Mouse (Mus musculus) spleen, adult 2 months (tissue): ENCODE data around the gene Ddx51. TPM values are rescaled to one million over a fixed set of nuclear protein-coding genes. Genes with fewer than 3 reads are reported as not detected.

ENCODE experiments used
- DNase-seq, 2 experiments: peaks; one replicate each; pipeline versions ENCODE4 v3.0.0 to v3.0.0-alpha.2; 2012 to 2021; ENCODE audit warnings: low spot score in 2 of 2, low read depth in 1 of 2
- H3K27ac ChIP-seq: fragments of 200-500 bp; 2 replicates; pipeline ENCODE4 v1.5.1; 2012; ENCODE audit warnings: low read length, inconsistent platforms; ENCODE audit not compliant: insufficient read depth
- H3K27me3 ChIP-seq: fragments of 200-500 bp; 2 replicates; pipeline ENCODE4 v1.6.1; 2012; ENCODE audit warnings: mild to moderate bottlenecking, moderate library complexity, low read length, inconsistent platforms; ENCODE audit not compliant: control insufficient read depth, insufficient read depth
- H3K36me3 ChIP-seq: fragments of 200-500 bp; 2 replicates; pipeline ENCODE4 v1.6.1; 2012; ENCODE audit warnings: mild to moderate bottlenecking, low read length, inconsistent platforms; ENCODE audit not compliant: control insufficient read depth, insufficient read depth
- H3K4me1 ChIP-seq: fragments of 200-500 bp; 2 replicates; pipeline ENCODE4 v1.6.1; 2011; ENCODE audit warnings: inconsistent platforms; ENCODE audit not compliant: control insufficient read depth, insufficient read depth, insufficient read length
- H3K4me3 ChIP-seq: fragments of 200-500 bp; 2 replicates; pipeline ENCODE4 v1.5.1; 2011; ENCODE audit warnings: mild to moderate bottlenecking, inconsistent platforms; ENCODE audit not compliant: insufficient read depth, insufficient read length; ENCODE audit errors: extremely low read depth
- CTCF ChIP-seq: fragments of 200-500 bp; IDR thresholded peaks from 2 replicates; pipeline ENCODE4 v1.5.1; 2011; ENCODE audit warnings: mild to moderate bottlenecking, inconsistent platforms; ENCODE audit not compliant: insufficient read depth, insufficient read length, insufficient replicate concordance; ENCODE audit errors: extremely low read depth
- POLR2A ChIP-seq: fragments of 200-500 bp; IDR thresholded peaks from 2 replicates; pipeline ENCODE4 v1.6.1; 2011; ENCODE audit warnings: low read depth, low read length, inconsistent platforms
- WGBS: fragments of 180-500 bp; shearing (Covaris S2); methylation state at CpG from one replicate; pipeline ENCODE4 v1.1.7; 2018; 5-methylcytosine and 5-hydroxymethylcytosine counted together
- polyA plus RNA-seq: library from polyadenylated mRNA; depleted of rRNA; stranded (reverse); fragments of >200 nt; gene quantifications from 2 replicates; pipeline ENCODE4 v1.2.3, GENCODE M21; 2012; rRNA removed

Ddx51 gene
- polyA plus RNA-seq, result 18.2 and 20.4 TPM in 2 replicates

- no peaks in the 10 kb centered on the region for H3K27me3 ChIP-seq
- peak; percentile 87 to 93 for DNase-seq
- WGBS, result under 1% methylated on average over 91 of the region's 91 CpGs
- H3K27ac ChIP-seq, result no peak within 1 kb of the TSS
- peaks cover 6% of the 10 kb centered on the region; the same call in 1 of the 2 replicates for H3K4me1 ChIP-seq
- peak; percentile 55 for TF ChIP-seq POLR2A
- no peak for TF ChIP-seq CTCF
- peak within 1 kb of the TSS; percentile 98 for H3K4me3 ChIP-seq
- H3K36me3 ChIP-seq, result peaks cover 42% of the 10 kb centered on the region
Observed at GRCm38 (mm10) chr5:110652719-110653648, at the start of gene Ddx51, which contains the start of gene Noc4l. Ddx51 (plus strand) TSS chr5:110653451. Noc4l (minus strand) TSS chr5:110653417.

DNA sequence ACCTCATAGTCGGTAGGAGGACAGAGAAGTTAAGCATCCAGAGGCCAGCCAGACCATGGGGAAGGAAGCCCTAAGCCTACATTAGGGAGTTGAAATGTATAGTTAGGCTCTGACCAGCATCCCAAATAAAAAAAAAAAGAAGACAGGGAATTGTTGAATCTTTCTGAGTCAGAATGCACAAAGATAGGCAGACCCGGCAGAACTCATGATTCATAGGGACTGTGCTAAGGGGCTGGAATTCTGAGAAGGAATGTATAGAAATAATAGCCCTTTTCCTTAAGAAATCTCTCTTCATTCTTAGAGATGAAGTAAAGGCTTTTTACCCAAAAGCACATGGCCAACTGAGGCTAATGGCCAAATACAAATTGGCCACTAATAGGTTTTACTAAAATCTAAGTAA is 48.9 kb upstream of the Ddx51 start:
- Histone ChIP-seq H3K4me3 (no peak overlapping the region), H3K27ac (no peak overlapping the region), H3K4me1 (no peaks in the 10 kb centered on the region), H3K36me3 (no peaks in the 10 kb centered on the region), H3K27me3 (no peaks in the 10 kb centered on the region)
- WGBS, result 92% methylated on average over 2 of the region's 2 CpGs
- DNase-seq, result no peak
- TF ChIP-seq POLR2A (no peak), CTCF (no peak)

DNA sequence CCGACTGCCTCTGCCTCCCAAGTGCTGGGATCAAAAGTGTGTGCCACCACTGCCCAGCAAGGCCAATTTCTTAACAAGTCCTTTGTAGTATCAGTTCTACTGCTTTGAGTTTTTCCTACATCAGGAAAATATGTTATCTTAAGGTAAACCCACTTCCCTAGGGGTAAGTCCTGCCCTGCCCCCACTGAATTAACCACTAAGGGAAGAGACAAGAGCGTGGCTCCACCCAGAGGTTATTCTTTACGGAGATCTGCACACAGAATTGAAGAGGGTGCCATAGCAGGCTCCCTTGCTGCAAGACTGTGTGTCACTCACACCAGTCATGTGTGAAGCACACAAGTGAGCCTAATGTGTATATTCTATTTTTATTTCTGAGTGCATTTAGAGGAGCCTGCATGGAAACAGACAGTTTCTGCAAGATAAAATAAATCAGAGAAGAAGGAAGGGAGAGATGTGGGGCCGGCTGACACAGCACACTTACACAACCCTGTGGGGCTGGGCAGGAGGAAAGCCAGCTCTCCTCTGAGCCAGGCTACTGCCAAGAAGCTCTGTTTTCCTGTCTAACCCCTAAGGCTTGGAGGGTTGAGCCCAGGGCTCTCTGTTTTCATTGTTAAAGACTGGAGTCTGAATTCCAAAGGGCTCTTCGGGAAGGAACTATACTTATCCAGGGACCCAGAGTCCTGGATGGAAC is 47.6 kb upstream of the Ddx51 start:
- H3K4me1 ChIP-seq, result no peaks in the 10 kb centered on the region
- no peak overlapping the region for H3K4me3 ChIP-seq
- no peaks in the 10 kb centered on the region for H3K36me3 ChIP-seq
- TF ChIP-seq POLR2A, result no peak
- TF ChIP-seq CTCF, result no peak
- no peak overlapping the region for H3K27ac ChIP-seq
- DNase-seq, result no peak
- H3K27me3 ChIP-seq, result no peaks in the 10 kb centered on the region
- 37% methylated on average over 5 of the region's 5 CpGs for WGBS

- no peak overlapping the region for H3K4me3 ChIP-seq
- no peaks in the 10 kb centered on the region for H3K27me3 ChIP-seq
- 87% methylated on average over 3 of the region's 3 CpGs for WGBS
- no peak overlapping the region; the same call in 1 of the 2 replicates for H3K27ac ChIP-seq
- H3K36me3 ChIP-seq, result no peaks in the 10 kb centered on the region
- DNase-seq, result no peak
- TF ChIP-seq CTCF (no peak), POLR2A (no peak)
- H3K4me1 ChIP-seq, result no peaks in the 10 kb centered on the region
Observed at GRCm38 (mm10) chr5:110607767-110608166, 45.5 kb upstream of the Ddx51 start.

DNA sequence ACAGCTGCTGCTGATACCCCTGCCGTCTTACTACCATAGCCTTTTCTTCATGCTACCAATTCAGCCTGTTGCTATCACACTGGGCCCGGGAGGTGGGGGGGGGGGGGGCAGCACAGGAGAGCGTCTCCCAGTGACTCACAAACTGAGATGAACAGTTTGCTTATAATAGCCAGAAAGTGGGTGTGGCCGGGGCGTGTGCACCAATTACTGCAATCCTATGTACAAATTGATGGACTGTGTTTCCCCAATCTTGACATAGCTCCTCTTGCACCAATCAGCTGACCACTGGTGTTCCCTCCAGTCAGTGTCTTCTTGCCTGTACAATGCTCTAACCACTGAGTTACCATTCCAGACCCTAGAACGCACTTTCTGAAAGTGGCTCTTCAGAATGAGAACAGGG is 44.9 kb upstream of the Ddx51 start:
- DNase-seq, result no peak
- WGBS, result 82% methylated on average over 6 of the region's 6 CpGs
- Histone ChIP-seq H3K27me3 (no peaks in the 10 kb centered on the region), H3K4me3 (no peak overlapping the region), H3K36me3 (no peaks in the 10 kb centered on the region), H3K27ac (no peak overlapping the region), H3K4me1 (no peaks in the 10 kb centered on the region)
- TF ChIP-seq CTCF, result no peak
- TF ChIP-seq POLR2A, result no peak

DNA sequence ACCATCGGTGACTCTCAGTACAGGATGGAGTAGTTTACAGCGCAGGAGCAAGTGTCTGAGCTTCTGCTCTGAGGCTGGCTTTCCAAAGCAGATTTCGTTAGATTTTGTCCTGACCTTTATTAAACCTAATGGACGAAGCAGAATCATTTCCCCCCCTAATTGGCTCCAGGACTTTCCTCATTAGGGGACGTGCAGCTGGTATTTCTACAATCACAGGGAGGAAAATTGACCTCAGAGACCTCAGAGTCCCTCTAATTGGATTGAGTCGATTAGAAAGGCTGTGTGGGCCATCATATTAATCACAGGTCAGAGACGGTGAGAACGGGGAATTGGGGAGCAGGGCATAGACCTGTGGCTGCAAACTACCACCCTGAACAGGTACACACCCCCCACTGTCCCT is 44.3 kb upstream of the Ddx51 start:
- H3K4me3 ChIP-seq, result no peak overlapping the region
- no peak for DNase-seq
- 86% methylated on average over 8 of the region's 8 CpGs for WGBS
- H3K4me1 ChIP-seq, result no peaks in the 10 kb centered on the region
- H3K27ac ChIP-seq, result no peak overlapping the region
- no peak for TF ChIP-seq CTCF
- TF ChIP-seq POLR2A, result no peak
- no peaks in the 10 kb centered on the region for H3K36me3 ChIP-seq
- no peaks in the 10 kb centered on the region for H3K27me3 ChIP-seq
